Mouse (Mus musculus): Measurements from ENCODE around the gene 9930022D16Rik. TPM values are rescaled to one million over a fixed set of nuclear protein-coding genes. Genes with fewer than 3 reads are reported as not detected.

Gene 9930022D16Rik
- polyA plus RNA-seq, 2 experiments, result not detected

- whole genome bisulfite sequencing (ENCODE audit: insufficient replicate concordance), result 82% methylated on average over 9 of the region's 9 CpGs
- no peak overlapping the region for H3K9ac ChIP-seq (replicated peaks)
- no peak for ATAC-seq (ENCODE audit: insufficient read depth)
Observed at GRCm38 (mm10) chr11:109392601-109393000, 21.1 kb upstream of the 9930022D16Rik start.

DNA sequence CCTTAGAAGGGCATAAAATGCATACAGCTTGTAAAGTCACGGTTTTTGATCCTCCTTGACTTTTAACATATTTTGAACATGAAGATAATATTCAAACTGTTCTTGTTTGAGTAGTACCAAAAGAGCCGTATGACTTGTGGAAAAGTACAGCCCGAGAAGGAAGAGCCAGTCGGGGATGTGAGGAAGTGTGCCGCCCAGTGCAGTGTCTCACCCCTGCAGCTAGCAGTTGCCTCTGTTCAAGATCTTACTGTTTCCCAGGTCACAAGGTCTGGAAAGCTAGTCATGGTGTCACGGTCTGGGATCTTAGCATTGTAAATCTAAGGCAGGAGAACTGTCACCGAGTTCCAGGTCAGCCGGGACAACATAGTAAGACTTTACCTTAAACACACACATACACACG is 19.0 kb upstream of the 9930022D16Rik start:
- ATAC-seq (ENCODE audit: insufficient read depth) (no peak), DNase-seq (ENCODE audit: low read depth in 3 of 3, low spot score in 3 of 3) (no peak)
- H3K9me3 ChIP-seq (ENCODE audit: control insufficient read depth, low read length), result no peaks in the 10 kb centered on the region
- no peak overlapping the region for H3K4me3 ChIP-seq (ENCODE audit: insufficient read depth in 1 of 2, low read depth in 2 of 2, low read length in 2 of 2)
- 83% methylated on average over 9 of the region's 9 CpGs for WGBS (ENCODE audit: insufficient replicate concordance)
- H3K4me1 ChIP-seq (replicated peaks; ENCODE audit: control insufficient read depth in 2 of 2, insufficient read depth in 2 of 2, low read length in 1 of 2), result no peaks in the 10 kb centered on the region
- no peaks in the 10 kb centered on the region for H3K27me3 ChIP-seq (ENCODE audit: control insufficient read depth, insufficient read depth, low read length)
- H3K4me2 ChIP-seq (ENCODE audit: low read depth), result no peak overlapping the region
- no peak overlapping the region for H3K9ac ChIP-seq (replicated peaks)
- no peak for TF ChIP-seq EP300 (IDR thresholded peaks at IDR 0.05; ENCODE audit: low read depth)
- no peak for TF ChIP-seq CTCF (IDR thresholded peaks at IDR 0.05; ENCODE audit: low read depth)
- H3K27ac ChIP-seq, result no peak overlapping the region
- peaks cover 5% of the 10 kb centered on the region for H3K36me3 ChIP-seq (replicated peaks; ENCODE audit: control insufficient read depth, insufficient read depth, low read depth)

More at GRCm38 (mm10) chr11:109392601-109393000, 21.1 kb upstream of the 9930022D16Rik start:
- no peaks in the 10 kb centered on the region for H3K27me3 ChIP-seq (ENCODE audit: control insufficient read depth, insufficient read depth, low read length)
- H3K27ac ChIP-seq, result no peak overlapping the region
- H3K4me1 ChIP-seq (replicated peaks; ENCODE audit: control insufficient read depth in 2 of 2, insufficient read depth in 2 of 2, low read length in 1 of 2), result peaks cover 0 to 2% of the 10 kb centered on the region in 2 experiments; a peak in 2 of 4 replicates
- TF ChIP-seq EP300 (IDR thresholded peaks at IDR 0.05; ENCODE audit: low read depth) (no peak), CTCF (IDR thresholded peaks at IDR 0.05; ENCODE audit: low read depth) (no peak)
- H3K9me3 ChIP-seq (ENCODE audit: control insufficient read depth, low read length), result no peaks in the 10 kb centered on the region
- DNase-seq (ENCODE audit: low read depth in 3 of 3, low spot score in 3 of 3), result no peak
- no peak overlapping the region for H3K4me2 ChIP-seq (ENCODE audit: low read depth)
- no peak overlapping the region for H3K4me3 ChIP-seq (ENCODE audit: insufficient read depth in 1 of 2, low read depth in 2 of 2, low read length in 2 of 2)
- H3K36me3 ChIP-seq (replicated peaks; ENCODE audit: control insufficient read depth, insufficient read depth, low read depth), result peaks cover 5% of the 10 kb centered on the region

- Histone ChIP-seq H3K4me1 (replicated peaks; ENCODE audit: control insufficient read depth in 2 of 2, insufficient read depth in 2 of 2, low read length in 1 of 2) (no peaks in the 10 kb centered on the region), H3K36me3 (replicated peaks; ENCODE audit: control insufficient read depth, insufficient read depth, low read depth) (peaks cover 5% of the 10 kb centered on the region), H3K9me3 (ENCODE audit: control insufficient read depth, low read length) (no peaks in the 10 kb centered on the region), H3K4me2 (ENCODE audit: low read depth) (no peak overlapping the region), H3K27me3 (ENCODE audit: control insufficient read depth, insufficient read depth, low read length) (no peaks in the 10 kb centered on the region), H3K27ac (no peak overlapping the region), H3K4me3 (ENCODE audit: insufficient read depth in 1 of 2, low read depth in 2 of 2, low read length in 2 of 2) (no peak overlapping the region), H3K9ac (replicated peaks) (no peak overlapping the region)
- ATAC-seq (ENCODE audit: insufficient read depth), result no peak
- TF ChIP-seq EP300 (IDR thresholded peaks at IDR 0.05; ENCODE audit: low read depth) (no peak), CTCF (IDR thresholded peaks at IDR 0.05; ENCODE audit: low read depth) (no peak)
- 84% methylated on average over 9 of the region's 9 CpGs for WGBS (ENCODE audit: insufficient replicate concordance)
- DNase-seq (ENCODE audit: low read depth in 3 of 3, low spot score in 3 of 3), result no peak
Observed at GRCm38 (mm10) chr11:109395291-109395690, 18.4 kb upstream of the 9930022D16Rik start.

DNA sequence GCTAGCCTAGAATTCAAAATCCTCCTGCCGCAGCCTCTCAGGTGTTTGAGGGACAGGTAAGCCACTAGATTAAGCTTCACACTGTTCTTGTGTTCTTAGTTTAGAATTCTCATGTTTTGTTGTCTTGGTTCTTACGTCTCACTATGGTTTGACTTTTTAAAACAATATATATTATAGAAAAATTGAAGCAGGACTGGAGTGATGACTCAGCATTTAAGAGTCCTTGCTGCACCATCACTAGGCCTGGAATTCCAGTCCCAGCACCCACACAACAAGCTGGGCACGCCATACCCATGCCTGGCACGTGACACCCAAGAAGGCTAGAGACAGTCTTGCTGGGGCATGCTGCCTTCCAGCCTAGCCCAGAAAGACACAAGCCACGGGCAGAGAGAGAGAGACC is 7.3 kb upstream of the 9930022D16Rik start:
- DNase-seq (ENCODE audit: low read depth in 3 of 3, low spot score in 3 of 3) (no peak), ATAC-seq (ENCODE audit: insufficient read depth) (no peak)
- H3K9me3 ChIP-seq (ENCODE audit: control insufficient read depth, low read length), result no peaks in the 10 kb centered on the region
- H3K27me3 ChIP-seq (ENCODE audit: control insufficient read depth, insufficient read depth, low read length), result no peaks in the 10 kb centered on the region
- H3K4me2 ChIP-seq (ENCODE audit: low read depth), result no peak overlapping the region
- TF ChIP-seq EP300 (IDR thresholded peaks at IDR 0.05; ENCODE audit: low read depth), result no peak
- no peak for TF ChIP-seq CTCF (IDR thresholded peaks at IDR 0.05; ENCODE audit: low read depth)
- no peaks in the 10 kb centered on the region for H3K4me1 ChIP-seq (replicated peaks; ENCODE audit: control insufficient read depth in 2 of 2, insufficient read depth in 2 of 2, low read length in 1 of 2)
- no peak overlapping the region for H3K27ac ChIP-seq
- no peak overlapping the region for H3K9ac ChIP-seq (replicated peaks)
- no peak overlapping the region for H3K4me3 ChIP-seq (ENCODE audit: insufficient read depth in 1 of 2, low read depth in 2 of 2, low read length in 2 of 2)
- H3K36me3 ChIP-seq (replicated peaks; ENCODE audit: control insufficient read depth, insufficient read depth, low read depth), result no peaks in the 10 kb centered on the region
- 71% methylated on average over 5 of the region's 5 CpGs for WGBS (ENCODE audit: insufficient replicate concordance)

DNA sequence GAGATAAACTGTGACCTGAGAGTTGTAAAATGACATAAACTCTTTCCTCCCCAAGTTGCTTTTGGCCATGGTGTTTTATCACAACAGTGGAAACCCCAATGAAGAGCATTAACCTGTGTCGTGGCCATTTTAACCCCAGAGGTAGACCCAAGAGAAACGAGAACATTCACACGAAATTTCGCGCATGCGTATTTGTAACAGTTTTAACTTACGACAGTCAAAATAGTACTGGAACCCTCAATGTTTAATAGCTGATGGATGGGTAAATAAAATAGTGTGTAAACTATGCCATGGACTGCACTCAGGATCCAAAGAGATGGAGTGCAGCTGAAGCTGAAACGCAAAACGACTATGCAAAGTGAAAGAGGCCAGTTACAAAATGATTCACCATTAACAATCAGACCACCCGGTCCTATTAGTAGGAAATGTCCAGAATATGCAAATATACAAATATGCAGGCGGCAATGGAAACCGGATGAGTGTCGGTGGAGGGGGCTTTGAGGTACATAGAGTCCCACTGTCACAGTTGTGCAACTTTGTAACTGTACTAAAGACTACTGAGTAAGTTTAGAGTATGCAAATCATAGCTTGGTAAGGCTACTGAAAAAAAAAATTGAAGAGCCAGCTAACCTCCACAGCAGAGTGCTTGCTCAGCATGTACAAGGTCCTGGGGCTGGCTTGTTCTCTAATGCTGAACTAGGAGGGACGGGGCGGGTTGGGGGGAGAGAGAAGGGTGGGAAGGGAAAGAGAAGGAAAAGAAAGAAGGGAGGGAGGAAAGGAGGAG is 3.3 kb upstream of the 9930022D16Rik start:
- H3K9ac ChIP-seq (replicated peaks), result no peak overlapping the region
- no peaks in the 10 kb centered on the region for H3K36me3 ChIP-seq (replicated peaks; ENCODE audit: control insufficient read depth, insufficient read depth, low read depth)
- WGBS (ENCODE audit: insufficient replicate concordance), result 77% methylated on average over 15 of the region's 15 CpGs

More for the DNA sequence above, 3.3 kb upstream of the 9930022D16Rik start:
- H3K4me3 ChIP-seq (ENCODE audit: insufficient read depth in 1 of 2, low read depth in 2 of 2, low read length in 2 of 2), result no peak overlapping the region
- DNase-seq (ENCODE audit: low read depth in 3 of 3, low spot score in 3 of 3), result no peak
- H3K4me1 ChIP-seq (replicated peaks; ENCODE audit: control insufficient read depth in 2 of 2, insufficient read depth in 2 of 2, low read length in 1 of 2), result no peaks in the 10 kb centered on the region
- ATAC-seq (ENCODE audit: insufficient read depth), result no peak
- H3K27me3 ChIP-seq (ENCODE audit: control insufficient read depth, insufficient read depth, low read length), result no peaks in the 10 kb centered on the region
- no peaks in the 10 kb centered on the region for H3K9me3 ChIP-seq (ENCODE audit: control insufficient read depth, low read length)
- no peak overlapping the region for H3K27ac ChIP-seq
- no peak overlapping the region for H3K4me2 ChIP-seq (ENCODE audit: low read depth)
- no peak for TF ChIP-seq CTCF (IDR thresholded peaks at IDR 0.05; ENCODE audit: low read depth)
- no peak for TF ChIP-seq EP300 (IDR thresholded peaks at IDR 0.05; ENCODE audit: low read depth)
